Mouse (Mus musculus): ENCODE data around the gene Defb6. TPM values are rescaled to one million over a fixed set of nuclear protein-coding genes. Genes with fewer than 3 reads are reported as not detected.

The Defb6 gene
- not detected in 2 replicates for polyA plus RNA-seq (2016; fragmentation: Nextera tagmentation; extraction: Ambion mirVana)

- Histone ChIP-seq H3K4me2 (replicated peaks) (no peak within 1 kb of the TSS), H3K36me3 (no peaks in the 10 kb centered on the region), H3K9me3 (no peaks in the 10 kb centered on the region), H3K4me1 (no peaks in the 10 kb centered on the region), H3K27me3 (no peaks in the 10 kb centered on the region), H3K9ac (replicated peaks) (no peak within 1 kb of the TSS), H3K4me3 (no peak within 1 kb of the TSS), H3K27ac (replicated peaks) (no peak within 1 kb of the TSS)
- ATAC-seq (ENCODE audit: low FRiP score, low read depth) = no peak
- 55% methylated on average over 1 of the region's 1 CpGs for WGBS
Measured at GRCm38 (mm10) chr8:19225161-19225560, at the start of gene Defb6. Gene Defb6 (plus strand): TSS chr8:19225478.

DNA sequence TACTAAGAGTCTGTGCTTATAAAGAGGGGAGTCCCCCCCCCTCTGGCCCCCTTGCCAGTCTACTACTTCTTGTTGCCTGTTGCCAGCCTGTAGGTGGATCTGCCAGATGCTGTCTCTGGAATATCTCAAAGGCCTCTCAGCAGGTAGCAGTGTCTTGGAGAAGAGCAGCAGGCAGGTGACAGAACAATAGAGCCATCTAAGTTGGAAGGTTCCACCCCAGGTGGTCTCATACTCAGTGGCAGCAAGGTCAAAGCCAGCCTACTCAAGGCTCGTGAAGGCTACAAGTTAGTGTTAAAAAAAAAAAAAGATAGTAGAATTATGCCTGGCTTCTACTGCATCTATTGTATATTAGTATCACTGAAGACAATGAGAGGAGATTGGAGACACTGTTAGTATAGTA is 12.8 kb downstream of the Defb6 start:
- no peaks in the 10 kb centered on the region for H3K4me1 ChIP-seq
- no peaks in the 10 kb centered on the region for H3K27me3 ChIP-seq
- no peak overlapping the region for H3K4me3 ChIP-seq
- no peak overlapping the region for H3K4me2 ChIP-seq (replicated peaks)
- WGBS = 57% methylated on average over 1 of the region's 1 CpGs
- H3K36me3 ChIP-seq = no peaks in the 10 kb centered on the region
- 0 out of 2 replicates have a peak, but pooled peaks cover 4% of the 10 kb centered on the region for H3K9me3 ChIP-seq
- no peak overlapping the region for H3K27ac ChIP-seq (replicated peaks)
- H3K9ac ChIP-seq (replicated peaks) = no peak overlapping the region
- ATAC-seq (ENCODE audit: low FRiP score, low read depth) = no peak

GRCm38 (mm10) chr8:19239616-19240015 is 14.3 kb downstream of the Defb6 start, which contains the start of gene Defb46:
Gene Defb46 (plus strand): TSS chr8:19239916.
- ATAC-seq (ENCODE audit: low FRiP score, low read depth) = no peak
- no peak within 1 kb of the TSS for H3K4me3 ChIP-seq
- WGBS = 81% methylated on average over 2 of the region's 2 CpGs

GRCm38 (mm10) chr8:19247280-19247679 is 22.0 kb downstream of the Defb6 start, which contains the start of gene Defb5:
Gene Defb5 (plus strand): TSS chr8:19247580.
- Histone ChIP-seq H3K9ac (replicated peaks) (no peak within 1 kb of the TSS), H3K4me1 (no peaks in the 10 kb centered on the region), H3K4me2 (replicated peaks) (no peak within 1 kb of the TSS), H3K4me3 (no peak within 1 kb of the TSS), H3K27ac (replicated peaks) (no peak within 1 kb of the TSS), H3K36me3 (no peaks in the 10 kb centered on the region), H3K9me3 (0 out of 2 replicates have a peak, but pooled peaks cover 7% of the 10 kb centered on the region), H3K27me3 (no peaks in the 10 kb centered on the region)
- 93% methylated on average over 5 of the region's 5 CpGs for WGBS
- ATAC-seq (ENCODE audit: low FRiP score, low read depth) = no peak

More at GRCm38 (mm10) chr8:19239616-19240015, 14.3 kb downstream of the Defb6 start, which contains the start of gene Defb46:
- H3K27ac ChIP-seq (replicated peaks) = no peak within 1 kb of the TSS
- 0 out of 2 replicates have a peak, but pooled peaks cover 4% of the 10 kb centered on the region for H3K9me3 ChIP-seq
- H3K36me3 ChIP-seq = no peaks in the 10 kb centered on the region
- no peak within 1 kb of the TSS for H3K9ac ChIP-seq (replicated peaks)
- no peaks in the 10 kb centered on the region for H3K4me1 ChIP-seq
- no peaks in the 10 kb centered on the region for H3K27me3 ChIP-seq
- no peak within 1 kb of the TSS for H3K4me2 ChIP-seq (replicated peaks)

- no peaks in the 10 kb centered on the region for H3K27me3 ChIP-seq
- peaks cover 7% of the 10 kb centered on the region for H3K9me3 ChIP-seq
- H3K4me2 ChIP-seq (replicated peaks) = no peak overlapping the region
- no peak overlapping the region for H3K27ac ChIP-seq (replicated peaks)
- ATAC-seq (ENCODE audit: low FRiP score, low read depth) = no peak
- H3K4me3 ChIP-seq = no peak overlapping the region
- no peak overlapping the region for H3K9ac ChIP-seq (replicated peaks)
- H3K36me3 ChIP-seq = no peaks in the 10 kb centered on the region
- no peaks in the 10 kb centered on the region for H3K4me1 ChIP-seq
Measured at GRCm38 (mm10) chr8:19258136-19258535, 32.9 kb downstream of the Defb6 start.

DNA sequence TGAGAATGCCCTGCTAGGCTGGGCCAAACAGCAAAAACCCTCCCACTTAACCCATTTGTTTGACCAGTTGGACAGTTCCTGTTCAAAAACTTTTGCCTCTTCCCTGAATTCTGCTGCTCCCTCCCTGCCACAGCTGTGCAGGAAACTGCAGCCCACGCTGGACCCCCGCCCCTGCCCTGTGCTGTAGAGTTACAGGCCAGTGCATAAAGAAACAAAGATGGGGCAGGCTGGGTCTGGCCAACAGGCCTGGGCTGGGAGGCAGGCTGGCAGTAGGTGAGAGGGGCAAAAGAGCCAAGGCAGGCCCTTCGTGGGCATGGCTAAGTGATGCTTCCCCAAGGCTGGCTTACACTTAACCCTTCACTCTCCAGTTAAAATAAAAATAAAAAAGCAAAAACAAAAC is 34.4 kb downstream of the Defb6 start:
- no peak for ATAC-seq (ENCODE audit: low FRiP score, low read depth)
- 59% methylated on average over 3 of the region's 3 CpGs for WGBS
- no peak overlapping the region for H3K27ac ChIP-seq (replicated peaks)
- H3K27me3 ChIP-seq = no peaks in the 10 kb centered on the region
- H3K9ac ChIP-seq (replicated peaks) = no peak overlapping the region
- H3K4me1 ChIP-seq = no peaks in the 10 kb centered on the region
- no peak overlapping the region for H3K4me2 ChIP-seq (replicated peaks)
- H3K9me3 ChIP-seq = no peaks in the 10 kb centered on the region; the same call in 1 of the 2 replicates
- no peak overlapping the region for H3K4me3 ChIP-seq
- no peaks in the 10 kb centered on the region for H3K36me3 ChIP-seq

Other genes starting within 250 kb of the Defb6 start
- not detected in 2 replicates for gene Defb40, start 247.2 kb upstream of the Defb6 start, polyA plus RNA-seq (2016; fragmentation: Nextera tagmentation; extraction: Ambion mirVana)
- not detected in 2 replicates for gene Defb37, start 234.4 kb upstream of the Defb6 start, polyA plus RNA-seq (2016; fragmentation: Nextera tagmentation; extraction: Ambion mirVana)
- gene Defb38, start 198.9 kb upstream of the Defb6 start, polyA plus RNA-seq (2016; fragmentation: Nextera tagmentation; extraction: Ambion mirVana) = not detected in 2 replicates
- gene Defb39, start 160.7 kb upstream of the Defb6 start, polyA plus RNA-seq (2016; fragmentation: Nextera tagmentation; extraction: Ambion mirVana) = not detected in 2 replicates
- gene Defb12, start 110.6 kb upstream of the Defb6 start, polyA plus RNA-seq (2016; fragmentation: Nextera tagmentation; extraction: Ambion mirVana) = not detected in 2 replicates
- not detected in 2 replicates for gene Defb34, start 101.7 kb upstream of the Defb6 start, polyA plus RNA-seq (2016; fragmentation: Nextera tagmentation; extraction: Ambion mirVana)
- gene Gm45826, start 84.7 kb upstream of the Defb6 start, polyA plus RNA-seq (2016; fragmentation: Nextera tagmentation; extraction: Ambion mirVana) = not detected in 2 replicates
- not detected in 2 replicates for gene Defb14, start 31.1 kb upstream of the Defb6 start, polyA plus RNA-seq (2016; fragmentation: Nextera tagmentation; extraction: Ambion mirVana)
- not detected in 2 replicates for gene Defb4, start 26.8 kb upstream of the Defb6 start, polyA plus RNA-seq (2016; fragmentation: Nextera tagmentation; extraction: Ambion mirVana)
- not detected in 2 replicates for gene Defb46, start 14.4 kb downstream of the Defb6 start, polyA plus RNA-seq (2016; fragmentation: Nextera tagmentation; extraction: Ambion mirVana)
- gene Defb5, start 22.1 kb downstream of the Defb6 start, polyA plus RNA-seq (2016; fragmentation: Nextera tagmentation; extraction: Ambion mirVana) = not detected in 2 replicates
- not detected in 2 replicates for gene Defb3, start 67.9 kb downstream of the Defb6 start, polyA plus RNA-seq (2016; fragmentation: Nextera tagmentation; extraction: Ambion mirVana)
- gene Defb8, start 222.1 kb downstream of the Defb6 start, polyA plus RNA-seq (2016; fragmentation: Nextera tagmentation; extraction: Ambion mirVana) = not detected in 2 replicates

All from midbrain, embryonic 12.5 days (tissue).